Mouse (Mus musculus): ENCODE results near the gene Ptprr. TPM values are rescaled to one million over a fixed set of nuclear protein-coding genes. Genes with fewer than 3 reads are reported as not detected.

Ptprr gene
- polyA plus RNA-seq, 1 experiment, result not detected

- no peak for TF ChIP-seq CTCF (IDR thresholded peaks at IDR 0.05; ENCODE audit: low read depth, low read length)
- no peak overlapping the region for H3K27ac ChIP-seq (ENCODE audit: insufficient read depth, low read depth, low read length)
- no peaks in the 10 kb centered on the region for H3K4me1 ChIP-seq (ENCODE audit: control insufficient read depth, insufficient read depth, low read length)
- no peak overlapping the region for H3K4me3 ChIP-seq (ENCODE audit: insufficient read depth, low read length)
Measured at GRCm38 (mm10) chr10:116038150-116038549, 20.1 kb downstream of the Ptprr start.

- no peak overlapping the region for H3K27ac ChIP-seq (ENCODE audit: insufficient read depth, low read depth, low read length)
- no peak for TF ChIP-seq CTCF (IDR thresholded peaks at IDR 0.05; ENCODE audit: low read depth, low read length)
- no peak for TF ChIP-seq POLR2A (IDR thresholded peaks at IDR 0.05; ENCODE audit: borderline replicate concordance, low read depth, low read length)
- no peak overlapping the region for H3K4me3 ChIP-seq (ENCODE audit: insufficient read depth, low read length)
- no peaks in the 10 kb centered on the region for H3K4me1 ChIP-seq (ENCODE audit: control insufficient read depth, insufficient read depth, low read length)
Measured at GRCm38 (mm10) chr10:116075954-116076353, 57.9 kb downstream of the Ptprr start.

DNA sequence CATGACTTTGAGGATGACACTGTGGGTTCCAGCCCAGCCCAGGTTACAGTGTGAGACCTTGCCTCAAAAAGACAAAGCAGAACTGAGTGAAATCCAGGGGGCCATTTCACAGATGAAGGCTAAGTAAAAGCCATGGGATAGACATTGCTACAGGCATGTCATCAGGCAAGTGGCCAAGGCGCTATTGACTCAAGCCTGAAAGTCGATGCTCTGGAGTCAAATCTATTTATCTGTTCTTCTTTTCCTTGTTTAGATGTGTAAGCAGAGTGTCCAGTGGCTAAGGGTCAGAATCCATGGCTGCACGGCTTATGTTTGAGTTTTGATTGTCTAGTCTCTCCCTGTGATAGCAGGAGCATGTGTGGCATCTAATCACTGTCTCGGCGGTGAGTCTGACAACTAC lies 60.6 kb downstream of the Ptprr start:
- TF ChIP-seq CTCF (IDR thresholded peaks at IDR 0.05; ENCODE audit: low read depth, low read length) (no peak), POLR2A (IDR thresholded peaks at IDR 0.05; ENCODE audit: borderline replicate concordance, low read depth, low read length) (no peak)
- H3K27ac ChIP-seq (ENCODE audit: insufficient read depth, low read depth, low read length), result no peak overlapping the region
- H3K4me3 ChIP-seq (ENCODE audit: insufficient read depth, low read length), result no peak overlapping the region

GRCm38 (mm10) chr10:116079396-116079795 lies 61.4 kb downstream of the Ptprr start:
- Histone ChIP-seq H3K27ac (ENCODE audit: insufficient read depth, low read depth, low read length) (no peak overlapping the region), H3K4me1 (ENCODE audit: control insufficient read depth, insufficient read depth, low read length) (no peaks in the 10 kb centered on the region), H3K4me3 (ENCODE audit: insufficient read depth, low read length) (no peak overlapping the region)
- TF ChIP-seq CTCF (IDR thresholded peaks at IDR 0.05; ENCODE audit: low read depth, low read length) (no peak), POLR2A (IDR thresholded peaks at IDR 0.05; ENCODE audit: borderline replicate concordance, low read depth, low read length) (no peak)

More for the DNA sequence above, 60.6 kb downstream of the Ptprr start:
- no peaks in the 10 kb centered on the region for H3K4me1 ChIP-seq (ENCODE audit: control insufficient read depth, insufficient read depth, low read length)

DNA sequence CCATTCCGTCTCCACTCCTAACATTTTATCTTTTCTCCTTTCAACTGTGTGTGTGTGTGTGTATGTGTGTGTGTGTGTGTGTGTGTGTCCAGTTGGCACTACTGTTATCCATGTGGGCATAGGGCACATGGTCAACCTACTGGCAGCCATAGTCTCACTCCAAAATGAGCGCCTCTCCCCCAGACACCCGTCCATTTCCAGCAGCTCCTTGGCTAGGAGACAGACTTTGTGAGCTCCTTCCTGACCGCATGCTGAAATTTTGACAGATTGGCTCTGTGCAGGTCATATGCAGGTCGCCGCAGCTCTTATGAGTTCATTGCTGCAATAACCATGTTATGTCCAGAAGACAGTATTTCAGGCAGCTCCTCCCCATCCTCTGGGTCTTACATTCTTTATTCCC lies 62.8 kb downstream of the Ptprr start:
- no peak for TF ChIP-seq POLR2A (IDR thresholded peaks at IDR 0.05; ENCODE audit: borderline replicate concordance, low read depth, low read length)
- no peak for TF ChIP-seq CTCF (IDR thresholded peaks at IDR 0.05; ENCODE audit: low read depth, low read length)
- H3K27ac ChIP-seq (ENCODE audit: insufficient read depth, low read depth, low read length), result no peak overlapping the region
- H3K4me3 ChIP-seq (ENCODE audit: insufficient read depth, low read length), result no peak overlapping the region
- H3K4me1 ChIP-seq (ENCODE audit: control insufficient read depth, insufficient read depth, low read length), result no peaks in the 10 kb centered on the region

DNA sequence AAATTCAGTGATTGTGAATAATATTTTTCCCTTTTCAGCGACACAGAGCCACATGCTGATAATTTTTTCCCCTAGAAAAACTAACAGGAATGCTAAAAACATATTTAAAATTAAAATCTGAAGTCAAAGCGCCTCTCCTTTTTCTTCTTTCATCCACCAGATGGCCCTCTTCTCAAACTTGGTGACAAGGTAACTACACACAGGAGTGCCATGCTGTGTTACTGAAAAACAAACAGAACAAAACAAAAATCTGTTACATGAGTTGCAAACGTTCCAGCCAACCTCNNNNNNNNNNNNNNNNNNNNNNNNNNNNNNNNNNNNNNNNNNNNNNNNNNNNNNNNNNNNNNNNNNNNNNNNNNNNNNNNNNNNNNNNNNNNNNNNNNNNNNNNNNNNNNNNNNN lies 66.0 kb downstream of the Ptprr start:
- TF ChIP-seq POLR2A (IDR thresholded peaks at IDR 0.05; ENCODE audit: borderline replicate concordance, low read depth, low read length), result no peak
- no peak for TF ChIP-seq CTCF (IDR thresholded peaks at IDR 0.05; ENCODE audit: low read depth, low read length)
- no peak overlapping the region for H3K4me3 ChIP-seq (ENCODE audit: insufficient read depth, low read length)
- no peaks in the 10 kb centered on the region for H3K4me1 ChIP-seq (ENCODE audit: control insufficient read depth, insufficient read depth, low read length)
- no peak overlapping the region for H3K27ac ChIP-seq (ENCODE audit: insufficient read depth, low read depth, low read length)

GRCm38 (mm10) chr10:116096466-116096865 lies 78.5 kb downstream of the Ptprr start:
- Histone ChIP-seq H3K27ac (ENCODE audit: insufficient read depth, low read depth, low read length) (no peak overlapping the region), H3K4me1 (ENCODE audit: control insufficient read depth, insufficient read depth, low read length) (no peaks in the 10 kb centered on the region), H3K4me3 (ENCODE audit: insufficient read depth, low read length) (no peak overlapping the region)
- TF ChIP-seq CTCF (IDR thresholded peaks at IDR 0.05; ENCODE audit: low read depth, low read length) (no peak), POLR2A (IDR thresholded peaks at IDR 0.05; ENCODE audit: borderline replicate concordance, low read depth, low read length) (no peak)

DNA sequence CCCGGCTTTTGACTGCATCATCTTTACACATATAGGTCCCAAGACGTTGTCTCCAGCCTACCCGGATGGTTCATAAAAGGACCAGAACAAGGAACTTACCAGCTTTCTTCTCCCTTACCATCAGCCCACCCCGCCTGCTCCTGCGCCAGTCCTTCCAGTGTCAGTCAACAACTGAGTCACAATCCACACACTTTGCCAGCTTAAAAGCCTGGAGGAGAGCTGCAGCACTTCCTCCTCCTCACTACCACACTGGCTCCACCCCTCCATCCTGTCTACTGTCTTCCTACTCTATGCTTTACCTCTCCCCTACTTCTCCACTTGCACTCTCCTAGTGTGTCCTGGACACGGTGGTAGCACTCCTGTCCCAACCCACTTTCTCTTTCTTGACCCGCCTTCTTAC lies 80.5 kb downstream of the Ptprr start:
- no peaks in the 10 kb centered on the region for H3K4me1 ChIP-seq (ENCODE audit: control insufficient read depth, insufficient read depth, low read length)
- H3K4me3 ChIP-seq (ENCODE audit: insufficient read depth, low read length), result no peak overlapping the region
- TF ChIP-seq POLR2A (IDR thresholded peaks at IDR 0.05; ENCODE audit: borderline replicate concordance, low read depth, low read length), result no peak
- H3K27ac ChIP-seq (ENCODE audit: insufficient read depth, low read depth, low read length), result no peak overlapping the region

- H3K27ac ChIP-seq (ENCODE audit: insufficient read depth, low read depth, low read length), result no peak overlapping the region
- TF ChIP-seq CTCF (IDR thresholded peaks at IDR 0.05; ENCODE audit: low read depth, low read length), result no peak
- no peak for TF ChIP-seq POLR2A (IDR thresholded peaks at IDR 0.05; ENCODE audit: borderline replicate concordance, low read depth, low read length)
- no peaks in the 10 kb centered on the region for H3K4me1 ChIP-seq (ENCODE audit: control insufficient read depth, insufficient read depth, low read length)
- H3K4me3 ChIP-seq (ENCODE audit: insufficient read depth, low read length), result no peak overlapping the region
Measured at GRCm38 (mm10) chr10:116108176-116108575, 90.2 kb downstream of the Ptprr start.

DNA sequence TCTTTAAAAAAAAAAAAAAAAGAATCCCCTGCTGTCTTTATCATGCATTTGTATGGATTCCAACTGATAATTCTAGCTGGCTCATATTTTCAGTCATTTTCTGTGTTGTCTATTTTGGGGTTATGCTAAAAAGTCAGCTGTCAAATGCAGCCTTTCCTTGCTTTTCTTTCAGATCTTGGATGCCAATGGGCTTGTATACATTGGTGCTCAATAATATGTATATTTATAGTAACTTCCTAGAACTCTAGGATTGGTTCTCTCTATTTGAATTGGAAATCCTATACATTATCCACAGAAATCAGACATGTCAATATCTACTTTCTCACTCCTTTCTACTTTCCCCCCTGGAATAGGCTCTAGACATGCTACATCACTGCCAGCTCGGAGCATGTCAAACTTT lies 90.7 kb downstream of the Ptprr start:
- TF ChIP-seq CTCF (IDR thresholded peaks at IDR 0.05; ENCODE audit: low read depth, low read length) (no peak), POLR2A (IDR thresholded peaks at IDR 0.05; ENCODE audit: borderline replicate concordance, low read depth, low read length) (no peak)
- no peak overlapping the region for H3K4me3 ChIP-seq (ENCODE audit: insufficient read depth, low read length)
- H3K27ac ChIP-seq (ENCODE audit: insufficient read depth, low read depth, low read length), result no peak overlapping the region
- H3K4me1 ChIP-seq (ENCODE audit: control insufficient read depth, insufficient read depth, low read length), result no peaks in the 10 kb centered on the region

DNA sequence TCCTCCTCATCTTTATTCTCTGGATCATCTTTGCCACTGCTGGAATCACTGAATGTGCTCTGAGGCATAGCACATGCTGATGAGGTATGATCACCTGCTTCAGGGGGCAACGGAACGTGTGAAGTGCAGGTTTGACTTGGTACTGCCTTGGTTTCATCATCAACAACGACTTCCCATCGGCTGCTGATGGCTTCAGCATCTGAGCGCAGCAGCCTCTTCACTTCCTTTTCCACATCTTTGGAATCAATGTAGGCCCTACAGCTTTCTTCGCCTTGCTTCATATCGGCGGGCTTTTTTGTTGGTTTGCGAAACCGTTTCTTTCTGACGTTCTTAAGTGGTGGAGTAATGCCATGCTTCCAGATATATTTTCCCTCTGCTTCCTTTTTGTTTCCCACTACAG lies 94.9 kb downstream of the Ptprr start:
- H3K4me1 ChIP-seq (ENCODE audit: control insufficient read depth, insufficient read depth, low read length), result no peaks in the 10 kb centered on the region
- H3K27ac ChIP-seq (ENCODE audit: insufficient read depth, low read depth, low read length), result no peak overlapping the region
- no peak overlapping the region for H3K4me3 ChIP-seq (ENCODE audit: insufficient read depth, low read length)
- TF ChIP-seq POLR2A (IDR thresholded peaks at IDR 0.05; ENCODE audit: borderline replicate concordance, low read depth, low read length), result no peak
- TF ChIP-seq CTCF (IDR thresholded peaks at IDR 0.05; ENCODE audit: low read depth, low read length), result no peak
